Mouse (Mus musculus) embryo, embryonic 11 days (tissue): ENCODE data around the gene Gm5127.
A peak's percentile ranks its signal among the peaks of the same experiment; 100 is the strongest.

Source experiments
- DNase-seq: peaks from one replicate; pipeline ENCODE4 v3.0.0-alpha.2; 2015

Gene Gm5127

DNA sequence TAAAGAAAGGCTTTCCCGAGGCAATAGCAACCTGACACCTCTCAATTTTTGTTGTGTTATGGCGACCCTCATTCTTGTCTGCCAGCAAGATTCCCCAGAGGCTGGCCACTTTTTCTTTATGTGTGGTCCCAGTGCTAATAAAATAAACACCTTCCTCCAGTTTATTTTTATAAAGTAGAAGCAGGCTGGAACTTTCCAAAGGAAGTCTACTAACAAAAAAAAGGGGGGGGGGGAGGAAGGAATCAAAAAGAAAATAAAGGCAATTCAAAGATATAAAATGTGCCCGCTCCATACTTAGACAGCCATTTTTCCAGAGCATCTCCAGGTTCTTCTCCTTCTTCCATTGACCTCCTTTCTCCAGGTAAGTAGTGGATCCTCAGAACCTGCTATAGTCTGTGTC, at the start of gene Gm5127:
Gm5127 (plus strand) TSS at position 301 of the 400 bp plus-strand sequence.
- DNase-seq: peak; percentile 16

DNA sequence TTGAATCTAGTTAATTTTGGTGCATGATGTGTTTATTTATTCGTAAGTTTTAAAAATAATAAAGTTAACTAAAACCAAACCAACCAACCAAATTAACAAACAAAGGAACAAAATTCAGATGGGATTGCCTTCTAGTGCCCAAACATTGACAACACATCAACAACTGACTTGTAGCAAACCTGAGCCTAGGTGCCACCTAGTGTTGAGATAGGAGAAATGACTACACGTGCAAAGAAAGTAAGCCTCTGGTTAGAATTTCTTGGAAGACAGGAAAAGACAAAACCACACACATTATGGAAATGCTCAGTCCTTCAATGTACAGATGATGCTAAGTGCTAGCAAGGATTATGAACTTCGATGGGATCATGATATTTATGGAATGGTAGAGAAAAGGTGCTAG, 46.6 kb upstream of the Gm5127 start:
- DNase-seq: peak; percentile 6

- no peak for DNase-seq
These were observed 27.5 kb upstream of the Gm5127 start for GRCm38 (mm10) chrX:106555457-106555856.

DNA sequence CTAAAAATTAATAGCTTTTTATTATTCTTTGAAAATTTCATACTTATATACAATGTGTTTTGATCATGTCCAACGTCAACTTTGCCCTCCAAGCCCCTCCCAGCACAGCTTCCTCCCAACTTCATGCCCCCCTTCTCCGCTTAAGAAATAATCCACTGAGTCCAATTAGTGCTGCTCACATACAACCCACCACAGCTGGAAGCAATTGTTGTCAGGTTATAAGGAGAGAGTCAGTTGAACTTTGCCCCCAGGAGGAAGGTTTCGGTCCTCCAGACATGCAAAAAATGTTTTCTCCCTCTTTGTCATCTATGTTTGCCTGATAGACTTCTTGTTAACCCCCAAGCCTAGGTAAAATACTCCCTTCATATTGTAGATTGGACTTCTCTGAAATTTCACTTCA, 4.0 kb upstream of the Gm5127 start:
- peak; percentile 53 for DNase-seq

GRCm38 (mm10) chrX:106580410-106580809, 2.6 kb upstream of the Gm5127 start:
- no peak for DNase-seq

GRCm38 (mm10) chrX:106582197-106582596, 789 bp upstream of the Gm5127 start:
- DNase-seq: peak; percentile 44

- DNase-seq: no peak
These were observed 10.9 kb downstream of the Gm5127 start for GRCm38 (mm10) chrX:106593914-106594313.

- no peak for DNase-seq
These were observed 12.9 kb downstream of the Gm5127 start for GRCm38 (mm10) chrX:106595904-106596303.

DNA sequence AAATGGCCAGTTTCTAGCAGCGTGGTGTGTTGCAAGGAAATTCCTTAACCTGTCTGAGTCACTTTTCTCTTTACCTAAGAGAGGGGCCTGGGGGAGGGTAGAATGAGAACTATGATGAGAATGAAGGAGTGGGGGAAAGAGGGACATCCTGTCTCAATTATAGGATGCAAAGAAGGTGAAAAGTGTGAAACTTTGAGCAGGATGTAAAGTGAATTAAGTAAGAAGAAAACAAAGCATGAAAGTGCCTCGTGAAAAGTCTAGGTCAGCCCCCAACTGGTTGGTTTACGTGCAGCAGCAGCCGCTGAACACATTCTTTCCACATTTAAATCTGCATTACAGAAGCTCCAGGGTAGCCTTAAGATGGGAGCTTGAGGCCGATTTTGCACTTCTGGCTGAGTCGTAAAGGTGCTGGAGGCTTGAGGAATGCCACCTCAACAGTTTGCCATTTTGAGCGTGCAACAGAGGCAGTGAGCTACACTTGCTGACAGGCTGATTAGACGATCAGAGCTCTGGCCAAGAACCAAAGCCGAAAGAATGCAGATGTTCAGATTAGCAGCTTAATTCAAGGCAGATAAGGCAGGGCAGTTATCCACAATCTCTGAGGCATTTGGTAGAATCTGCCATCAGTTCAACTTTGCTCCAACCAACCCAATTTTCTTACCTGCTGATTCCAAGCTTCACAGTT, 19.7 kb downstream of the Gm5127 start:
- DNase-seq: peak; percentile 15

DNA sequence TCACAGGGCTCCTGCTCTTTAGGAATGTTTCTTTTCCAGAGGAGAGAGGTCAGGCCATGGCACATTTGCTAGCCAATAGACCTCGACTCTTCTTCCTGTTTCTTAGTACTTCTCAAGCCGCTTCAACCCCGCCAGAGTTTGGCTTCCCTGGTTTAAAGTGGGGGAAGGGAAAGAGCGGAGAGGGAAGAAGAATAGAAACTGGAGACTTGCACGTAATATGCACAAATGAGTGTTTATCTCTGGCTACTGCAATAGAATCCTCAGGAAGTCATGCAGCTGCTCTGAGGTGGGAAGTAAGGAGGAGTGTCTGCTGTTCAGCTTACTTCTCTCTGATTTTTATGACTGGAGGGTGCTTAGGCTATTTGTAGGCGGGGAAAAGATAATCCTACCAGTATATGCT, 20.4 kb downstream of the Gm5127 start, which contains the start of gene Cysltr1:
Cysltr1 (minus strand) TSS at position 294 of the 400 bp plus-strand sequence.
- DNase-seq: peak; percentile 10

DNA sequence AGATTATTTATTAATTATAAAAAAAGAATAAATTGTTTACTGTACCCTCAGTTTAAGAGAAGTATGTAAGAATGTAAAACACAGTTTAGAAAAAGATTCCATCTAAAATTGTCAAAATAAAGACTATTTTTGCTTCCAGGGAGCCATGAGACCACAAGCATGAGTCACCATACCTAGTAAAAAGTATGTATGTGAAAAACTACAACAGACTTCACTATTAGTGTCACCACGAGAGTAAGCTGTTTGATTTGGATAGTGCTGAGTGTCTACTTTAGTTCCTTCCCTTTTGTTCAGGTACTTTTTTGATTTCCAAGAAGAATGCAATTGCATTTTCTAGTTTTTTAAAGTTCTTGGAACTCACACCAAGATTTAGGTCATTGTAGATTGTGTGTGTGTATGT, 39.5 kb downstream of the Gm5127 start:
- DNase-seq: no peak

- DNase-seq: peak; percentile 2
These were observed 40.7 kb downstream of the Gm5127 start for GRCm38 (mm10) chrX:106623667-106624066.

GRCm38 (mm10) chrX:106628514-106628913, 45.5 kb downstream of the Gm5127 start:
- DNase-seq: no peak

GRCm38 (mm10) chrX:106633543-106633942, 50.6 kb downstream of the Gm5127 start:
- no peak for DNase-seq

DNA sequence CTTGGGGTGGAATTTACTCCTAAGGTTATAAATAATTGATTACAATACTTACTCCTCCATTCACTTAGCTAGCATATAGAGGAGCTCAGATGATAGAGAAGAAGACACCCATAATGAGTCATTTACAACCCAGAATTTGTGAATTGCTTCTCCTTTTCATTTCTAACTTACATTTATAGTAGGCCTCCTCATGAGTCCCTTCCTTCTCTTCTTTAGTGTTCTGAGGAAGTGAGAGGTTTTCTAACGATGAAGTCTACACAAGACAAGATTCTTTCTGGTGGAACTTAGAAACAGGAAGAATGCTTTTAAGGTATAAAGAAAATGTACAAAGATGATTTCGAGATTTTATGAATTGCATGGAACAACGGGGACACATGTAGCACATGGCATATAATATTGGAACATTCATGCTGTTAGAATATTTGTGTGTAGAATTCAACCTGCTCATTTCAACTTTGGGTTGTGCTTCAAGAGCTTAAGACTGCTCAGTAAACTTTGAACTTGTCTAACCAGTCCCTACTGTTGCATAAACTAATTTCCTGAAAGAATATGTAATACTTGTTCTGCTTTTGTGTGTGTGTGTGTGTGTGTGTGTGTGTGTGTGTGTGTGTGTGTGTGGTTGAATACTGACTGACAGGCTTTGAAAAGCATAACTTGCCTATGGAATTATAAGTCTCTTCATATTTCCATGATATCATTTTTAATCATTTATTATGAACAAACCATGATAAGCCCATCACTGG, 52.0 kb downstream of the Gm5127 start:
- DNase-seq: no peak

- no peak for DNase-seq
These were observed 79.1 kb downstream of the Gm5127 start for GRCm38 (mm10) chrX:106662101-106662500.

- DNase-seq: no peak
These were observed 121.6 kb downstream of the Gm5127 start for GRCm38 (mm10) chrX:106704590-106704989.

DNA sequence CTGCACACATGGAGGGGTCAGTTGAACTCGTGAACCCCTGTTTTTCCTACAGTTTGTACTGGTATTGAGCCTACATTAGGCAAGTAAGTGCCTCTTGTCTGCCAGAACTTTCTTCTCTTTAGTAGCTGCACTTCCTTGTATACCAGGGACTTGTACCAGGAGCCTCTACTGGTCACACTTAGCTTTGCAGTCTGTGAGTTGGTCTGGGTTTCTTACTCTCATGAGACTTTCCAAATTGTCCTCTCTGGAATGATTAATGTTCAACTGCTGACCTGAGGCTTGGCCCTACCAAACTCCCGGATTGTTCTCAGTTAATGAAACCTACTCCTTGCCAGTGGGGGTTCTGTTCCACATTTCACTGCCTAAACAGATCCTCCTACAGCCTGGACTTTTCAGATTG, 134.2 kb downstream of the Gm5127 start:
- peak; percentile 44 for DNase-seq

GRCm38 (mm10) chrX:106742241-106742640, 159.3 kb downstream of the Gm5127 start:
- DNase-seq: no peak

- DNase-seq: no peak
These were observed 172.3 kb downstream of the Gm5127 start for GRCm38 (mm10) chrX:106755272-106755671.
